In genomic region chr11:28951586-28952210, GRCm38 (mm10) we compare ENCODE assay signal across 25 mouse cellular contexts.
DNase-seq lines count a peak whose midpoint lies in the region; ATAC-seq lines count a peak whose summit lies in the region.
"Had no signal": no experiment of that assay in that cellular context is flagged by ENCODE, and none has a peak within 500 bp of the region (broad histone marks: within the 10 kb centered on the region; RNA-seq: fewer than 3 reads in every experiment).

No protein-coding gene starts in this region.

- no peak overlapping the region for H3K4me3 ChIP-seq in embryonic facial prominence, embryonic 14.5 days (ENCODE audit: low read depth, low read length)
- no peak overlapping the region for H3K4me3 ChIP-seq in embryonic facial prominence, embryonic 10.5 days
- H3K4me3 ChIP-seq in heart, embryonic 12.5 days = no peak overlapping the region
- H3K4me3 ChIP-seq: forebrain, embryonic 10.5 days; hindbrain, embryonic 15.5 days; limb, embryonic 13.5 days; liver, embryonic 13.5 days; lung, embryonic 15.5 days; midbrain, embryonic 13.5 days; neural tube, embryonic 12.5 days had no signal

- no peak overlapping the region for H3K27ac ChIP-seq in embryonic facial prominence, embryonic 14.5 days (replicated peaks; ENCODE audit: low read depth, low read length)
- H3K27ac ChIP-seq in embryonic facial prominence, embryonic 10.5 days (replicated peaks) = no peak overlapping the region
- H3K27ac ChIP-seq in heart, embryonic 12.5 days (ENCODE audit: poor library complexity, severe bottlenecking) = no peak overlapping the region
- H3K27ac ChIP-seq: forebrain, embryonic 10.5 days; hindbrain, embryonic 15.5 days; limb, embryonic 13.5 days; liver, embryonic 13.5 days; lung, embryonic 15.5 days; midbrain, embryonic 13.5 days; neural tube, embryonic 12.5 days had no signal

- no peaks in the 10 kb centered on the region for H3K9me3 ChIP-seq in embryonic facial prominence, embryonic 14.5 days (ENCODE audit: control insufficient read depth, low read length)
- no peaks in the 10 kb centered on the region for H3K9me3 ChIP-seq in embryonic facial prominence, embryonic 10.5 days
- H3K9me3 ChIP-seq in heart, embryonic 12.5 days (replicated peaks) = no peaks in the 10 kb centered on the region
- H3K9me3 ChIP-seq: forebrain, embryonic 10.5 days; G1E; hindbrain, embryonic 15.5 days; limb, embryonic 13.5 days; liver, embryonic 13.5 days; lung, embryonic 15.5 days; midbrain, embryonic 13.5 days; neural tube, embryonic 12.5 days had no signal

- ATAC-seq in embryonic facial prominence, embryonic 14.5 days (ENCODE audit: low read depth) = no peak
- ATAC-seq in heart, embryonic 12.5 days (ENCODE audit: insufficient number of reproducible peaks, low FRiP score) = no peak
- ATAC-seq: forebrain, postnatal 0 days; intestine, embryonic 16.5 days; midbrain, embryonic 13.5 days had no signal

- H3K27me3 ChIP-seq in embryonic facial prominence, embryonic 14.5 days (replicated peaks; ENCODE audit: control insufficient read depth, insufficient read depth, low read length) = no peaks in the 10 kb centered on the region
- no peaks in the 10 kb centered on the region for H3K27me3 ChIP-seq in embryonic facial prominence, embryonic 10.5 days (replicated peaks; ENCODE audit: low read depth, poor library complexity, severe bottlenecking)
- no peaks in the 10 kb centered on the region for H3K27me3 ChIP-seq in heart, embryonic 12.5 days (replicated peaks)
- H3K27me3 ChIP-seq: hindbrain, embryonic 15.5 days; limb, embryonic 13.5 days; liver, embryonic 13.5 days; lung, embryonic 15.5 days; midbrain, embryonic 13.5 days; neural tube, embryonic 12.5 days had no signal

- H3K4me1 ChIP-seq in embryonic facial prominence, embryonic 14.5 days (ENCODE audit: control insufficient read depth, insufficient read depth, low read length) = peaks cover 8% of the 10 kb centered on the region; the same call in 1 of the 2 replicates
- no peaks in the 10 kb centered on the region for H3K4me1 ChIP-seq in embryonic facial prominence, embryonic 10.5 days
- H3K4me1 ChIP-seq in heart, embryonic 12.5 days (replicated peaks) = no peaks in the 10 kb centered on the region
- H3K4me1 ChIP-seq: forebrain, embryonic 10.5 days; hindbrain, embryonic 15.5 days; liver, embryonic 13.5 days; midbrain, embryonic 13.5 days; neural tube, embryonic 12.5 days had no signal

- no peak overlapping the region for H3K4me2 ChIP-seq in embryonic facial prominence, embryonic 14.5 days (ENCODE audit: low read depth, low read length)
- no peak overlapping the region for H3K4me2 ChIP-seq in heart, embryonic 12.5 days
- H3K4me2 ChIP-seq: hindbrain, embryonic 15.5 days; limb, embryonic 13.5 days; liver, embryonic 13.5 days; lung, embryonic 15.5 days; midbrain, embryonic 13.5 days; neural tube, embryonic 12.5 days had no signal

- DNase-seq in embryonic facial prominence, embryonic 14.5 days (ENCODE audit: low spot score) = peak; percentile 14
- DNase-seq in embryonic facial prominence, embryonic 10.5 days (ENCODE audit: low spot score) = no peak
- peak; percentile 33 for DNase-seq in heart, adult 8-10 months (ENCODE audit: low spot score)
- DNase-seq in lung, postnatal 25 days (ENCODE audit: low spot score) = peak; percentile 7
- DNase-seq in lung, postnatal 4 days = no peak
- peak; percentile 5 for DNase-seq in heart, postnatal 25 days (ENCODE audit: low spot score)
- DNase-seq in cerebellum, postnatal 25 days = no peak
- DNase-seq: adrenal gland, adult 2 months; cerebellum, adult 11 months; cerebellum, postnatal 14 days; embryo, embryonic 11 days; forebrain, postnatal 0 days; layer of hippocampus, postnatal 36 days; liver, embryonic 13.5 days; spleen, adult 18-20 months; thymus, postnatal 25 days had no signal

- no peak overlapping the region for H3K9ac ChIP-seq in embryonic facial prominence, embryonic 14.5 days (ENCODE audit: low read depth, low read length)
- no peak overlapping the region for H3K9ac ChIP-seq in heart, embryonic 12.5 days
- H3K9ac ChIP-seq: forebrain, postnatal 0 days; hindbrain, embryonic 15.5 days; limb, embryonic 13.5 days; liver, embryonic 13.5 days; lung, embryonic 15.5 days; midbrain, embryonic 13.5 days; neural tube, embryonic 12.5 days had no signal

- intact Hi-C loops in heart, postnatal 25 days (cut with DNase I) = no loop called here

- 63% methylated on average over 2 of the region's 2 CpGs for WGBS in embryonic facial prominence, embryonic 14.5 days
- WGBS in embryonic facial prominence, embryonic 10.5 days = 75% methylated on average over 2 of the region's 2 CpGs
- WGBS in heart, embryonic 12.5 days = 65% methylated on average over 2 of the region's 2 CpGs

- H3K36me3 ChIP-seq in embryonic facial prominence, embryonic 14.5 days (ENCODE audit: control insufficient read depth, insufficient read depth, low read length) = no peaks in the 10 kb centered on the region
- H3K36me3 ChIP-seq in embryonic facial prominence, embryonic 10.5 days (replicated peaks) = no peaks in the 10 kb centered on the region
- no peaks in the 10 kb centered on the region for H3K36me3 ChIP-seq in heart, embryonic 12.5 days
- H3K36me3 ChIP-seq: forebrain, embryonic 10.5 days; G1E; hindbrain, embryonic 15.5 days; limb, embryonic 13.5 days; liver, embryonic 13.5 days; lung, embryonic 15.5 days; midbrain, embryonic 13.5 days; neural tube, embryonic 12.5 days had no signal

Comparison
In these comparisons a context has a peak if more than half of its experiments do, and no peak if none do; other contexts are left out.
1. DNase-seq: peak in embryonic facial prominence, embryonic 14.5 days (single experiment), heart, adult 8-10 months (single experiment), lung, postnatal 25 days (single experiment) and heart, postnatal 25 days (single experiment); none in embryonic facial prominence, embryonic 10.5 days (single experiment), lung, postnatal 4 days (0 of 2) and cerebellum, postnatal 25 days (0 of 2).